Mouse (Mus musculus) bone marrow macrophage, adult 2 months (primary cell): ENCODE measurements around the gene Plod2. TPM values are rescaled to one million over a fixed set of nuclear protein-coding genes. Genes with fewer than 3 reads are reported as not detected.

Experiments used
- H3K27ac ChIP-seq: 2 replicates; pipeline ENCODE4 v1.5.1; 2012; ENCODE audit warnings: low read depth, low read length; ENCODE audit not compliant: insufficient read depth
- H3K4me1 ChIP-seq: 2 replicates; pipeline ENCODE4 v1.6.1; 2012; ENCODE audit warnings: low read length; ENCODE audit not compliant: control insufficient read depth, insufficient read depth
- H3K4me3 ChIP-seq: 2 replicates; pipeline ENCODE4 v1.5.1; 2012; ENCODE audit warnings: mild to moderate bottlenecking, low read length, moderate library complexity; ENCODE audit not compliant: insufficient read depth
- CTCF ChIP-seq: IDR thresholded peaks from 2 replicates; pipeline ENCODE4 v1.5.1; 2012; ENCODE audit warnings: low read depth, mild to moderate bottlenecking, low read length, moderate library complexity
- POLR2A ChIP-seq: IDR thresholded peaks from 2 replicates; pipeline ENCODE4 v1.6.1; 2012; ENCODE audit warnings: mild to moderate bottlenecking, low read depth, low read length, borderline replicate concordance
- polyA plus RNA-seq: library from polyadenylated mRNA; stranded (reverse); fragments of >200 nt; gene quantifications from 2 replicates; pipeline ENCODE4 v1.2.4, GENCODE M21; 2012; ENCODE audit not compliant: missing spikeins, insufficient read depth, insufficient read length

The Plod2 gene
- polyA plus RNA-seq, 1 experiment = 0.59 TPM

DNA sequence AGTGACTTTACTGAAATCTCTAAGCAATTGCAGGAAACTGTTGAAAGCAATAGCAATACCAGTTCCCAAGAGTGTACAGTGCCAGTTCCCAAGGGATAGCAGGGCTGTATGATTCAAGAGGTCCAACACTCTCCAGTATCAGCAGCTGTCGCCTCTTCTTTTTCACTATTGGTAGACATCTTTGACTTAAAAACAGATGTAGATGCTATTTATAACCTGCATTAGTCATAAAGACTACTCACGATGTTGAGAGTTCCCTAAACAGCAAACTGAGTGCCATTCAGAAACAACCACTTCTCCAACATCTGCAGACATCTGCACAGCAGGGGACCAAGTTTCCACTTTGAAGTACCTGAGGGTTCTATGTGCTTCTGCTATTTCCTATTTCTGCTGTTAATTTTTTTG lies 79.9 kb downstream of the Plod2 start:
- no peak overlapping the region for H3K27ac ChIP-seq
- H3K4me3 ChIP-seq = no peak overlapping the region
- TF ChIP-seq CTCF (no peak), POLR2A (no peak)

DNA sequence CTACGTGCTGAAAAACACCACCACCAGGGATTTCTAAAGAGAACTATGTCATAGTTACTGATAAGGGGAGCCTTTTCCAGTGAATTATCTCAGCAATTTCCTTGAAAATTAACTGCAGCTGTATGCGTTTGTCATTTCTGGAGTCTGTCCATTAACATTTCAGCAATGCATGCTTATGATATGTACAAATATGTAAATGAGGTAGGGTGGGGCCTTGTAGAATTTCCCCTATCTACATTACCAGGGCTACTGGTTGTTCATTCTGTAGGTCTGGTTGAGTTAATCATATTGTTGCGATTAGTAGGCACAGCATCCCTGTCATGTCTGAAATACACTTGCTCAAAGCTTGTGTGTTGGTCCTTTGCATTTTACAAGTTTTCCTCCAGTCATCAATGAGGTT lies 92.8 kb downstream of the Plod2 start:
- no peaks in the 10 kb centered on the region for H3K4me1 ChIP-seq
- no peak overlapping the region for H3K27ac ChIP-seq
- no peak overlapping the region for H3K4me3 ChIP-seq
- TF ChIP-seq CTCF = no peak

More for the DNA sequence above, 79.9 kb downstream of the Plod2 start:
- peaks cover 10% of the 10 kb centered on the region for H3K4me1 ChIP-seq

DNA sequence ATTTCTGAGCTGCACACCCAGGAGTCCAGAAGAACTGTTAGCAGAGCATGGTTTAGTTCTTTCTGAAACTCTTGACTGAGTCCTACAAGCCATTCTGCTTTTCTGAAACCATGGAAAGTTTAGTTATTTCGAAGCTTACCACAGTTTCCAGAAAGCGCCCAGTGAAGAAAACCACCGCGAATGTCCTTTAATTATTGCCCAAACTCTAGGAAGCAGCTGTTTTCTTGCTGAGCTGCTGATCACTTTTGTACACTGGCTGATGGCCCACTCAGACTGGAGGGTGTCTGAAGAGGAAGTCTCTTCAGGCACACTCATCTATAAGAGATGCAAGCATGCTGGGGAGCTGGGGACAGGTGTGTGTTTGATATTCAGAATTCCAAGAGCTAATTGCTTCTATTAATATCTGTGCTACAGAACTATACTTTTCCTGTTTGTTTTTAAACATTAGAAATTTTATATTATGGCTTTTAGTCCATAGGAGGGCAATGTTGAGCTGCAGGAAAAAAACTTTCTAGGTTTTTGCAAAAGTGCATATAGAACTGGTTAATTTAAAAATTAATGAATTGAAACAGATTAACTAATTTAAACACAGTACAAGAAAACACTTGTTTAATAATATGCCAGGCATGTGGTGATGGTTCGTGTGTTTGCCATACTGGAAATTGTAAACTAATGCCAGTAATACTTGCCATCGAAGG lies 97.3 kb downstream of the Plod2 start:
- no peak overlapping the region for H3K4me3 ChIP-seq
- TF ChIP-seq POLR2A (no peak), CTCF (no peak)
- H3K27ac ChIP-seq = no peak overlapping the region
- H3K4me1 ChIP-seq = no peaks in the 10 kb centered on the region

DNA sequence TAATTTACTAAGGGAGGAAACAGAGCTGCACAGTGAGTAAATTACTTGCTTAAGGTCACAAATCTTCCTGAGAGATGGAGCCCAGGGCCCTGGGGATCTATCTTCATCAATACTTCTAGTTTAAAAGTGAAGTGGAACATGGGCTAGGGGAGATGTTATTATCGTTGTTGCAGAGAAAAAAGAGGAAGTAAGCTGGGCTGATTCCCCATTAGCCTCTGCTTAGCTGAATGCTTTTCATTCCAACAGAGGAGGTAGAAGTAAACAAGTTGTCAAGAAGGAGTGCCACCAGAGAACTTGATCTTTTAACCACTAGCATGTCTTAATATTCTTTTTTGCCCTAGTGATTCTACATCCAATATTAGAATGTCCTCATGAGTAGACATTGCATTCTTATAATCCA lies 99.7 kb downstream of the Plod2 start:
- no peak overlapping the region for H3K27ac ChIP-seq
- no peak for TF ChIP-seq CTCF
- TF ChIP-seq POLR2A = no peak
- H3K4me3 ChIP-seq = no peak overlapping the region
- no peaks in the 10 kb centered on the region for H3K4me1 ChIP-seq

Other genes with a start within 250 kb of the Plod2 start
- not detected in 2 replicates for gene 1700057G04Rik, start 232.8 kb upstream of the Plod2 start, polyA plus RNA-seq
- 10.8 and 13.3 TPM in 2 replicates for gene Plscr4, start 84.8 kb upstream of the Plod2 start, polyA plus RNA-seq